Mouse (Mus musculus): ENCODE data around the gene Gps2. TPM values are rescaled to one million over a fixed set of nuclear protein-coding genes. Genes with fewer than 3 reads are reported as not detected.

The Gps2 gene
- polyA plus RNA-seq, 1 experiment from 2014 or later, result 48.9 TPM

- TF ChIP-seq CTCF (IDR thresholded peaks at IDR 0.05; ENCODE audit: low read depth), result no peak
- TF ChIP-seq EP300 (IDR thresholded peaks at IDR 0.05; ENCODE audit: low read depth), result no peak
- WGBS (ENCODE audit: insufficient replicate concordance), result 61% methylated on average over 8 of the region's 8 CpGs
- H3K9me3 ChIP-seq (ENCODE audit: low read length), result no peaks in the 10 kb centered on the region
- ATAC-seq, result no peak
- peaks cover 40% of the 10 kb centered on the region for H3K4me1 ChIP-seq (ENCODE audit: insufficient read depth)
- H3K9ac ChIP-seq (replicated peaks), result no peak overlapping the region
- H3K4me2 ChIP-seq (ENCODE audit: low read depth, low read length), result no peak overlapping the region
- no peaks in the 10 kb centered on the region for H3K27me3 ChIP-seq (ENCODE audit: insufficient read depth, low read length)
- H3K4me3 ChIP-seq (ENCODE audit: low read depth, low read length), result no peak overlapping the region
- H3K27ac ChIP-seq (ENCODE audit: low read depth), result no peak overlapping the region
- DNase-seq, result no peak
- H3K36me3 ChIP-seq (replicated peaks; ENCODE audit: insufficient read depth, low read length), result 0 out of 2 replicates have a peak, but pooled peaks cover 11% of the 10 kb centered on the region
Observed at GRCm38 (mm10) chr11:69883527-69884151, 30.0 kb upstream of the Gps2 start.

DNA sequence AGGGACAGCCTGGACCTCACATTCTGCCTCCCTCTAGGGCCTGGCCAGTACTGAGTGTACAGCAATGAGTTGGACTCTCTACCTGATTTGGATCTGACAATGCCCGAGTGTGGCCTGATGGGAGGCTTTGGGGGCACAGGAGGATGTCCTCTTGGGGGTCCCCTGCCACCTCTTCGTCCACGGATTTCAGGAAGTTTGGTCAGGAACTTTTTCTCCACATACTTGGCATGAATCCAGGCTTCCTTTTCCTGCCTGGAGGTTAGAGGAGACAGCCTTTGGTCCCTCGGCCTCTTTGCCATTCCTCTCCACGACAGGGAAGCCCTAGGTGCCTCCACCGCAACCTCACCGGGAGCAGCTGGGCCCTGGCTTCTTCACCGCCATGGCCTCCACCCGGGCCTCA, 29.4 kb upstream of the Gps2 start:
- no peaks in the 10 kb centered on the region for H3K9me3 ChIP-seq (ENCODE audit: low read length)
- no peaks in the 10 kb centered on the region for H3K27me3 ChIP-seq (ENCODE audit: insufficient read depth, low read length)
- peaks cover 34% of the 10 kb centered on the region for H3K4me1 ChIP-seq (ENCODE audit: insufficient read depth)
- H3K36me3 ChIP-seq (replicated peaks; ENCODE audit: insufficient read depth, low read length), result 0 out of 2 replicates have a peak, but pooled peaks cover 11% of the 10 kb centered on the region
- H3K4me3 ChIP-seq (ENCODE audit: low read depth, low read length), result no peak overlapping the region
- H3K4me2 ChIP-seq (ENCODE audit: low read depth, low read length), result no peak overlapping the region
- ATAC-seq (no peak), DNase-seq (no peak)
- 66% methylated on average over 9 of the region's 9 CpGs for WGBS (ENCODE audit: insufficient replicate concordance)
- no peak overlapping the region for H3K9ac ChIP-seq (replicated peaks)
- no peak for TF ChIP-seq CTCF (IDR thresholded peaks at IDR 0.05; ENCODE audit: low read depth)
- TF ChIP-seq EP300 (IDR thresholded peaks at IDR 0.05; ENCODE audit: low read depth), result no peak
- H3K27ac ChIP-seq (ENCODE audit: low read depth), result no peak overlapping the region

- no peaks in the 10 kb centered on the region for H3K9me3 ChIP-seq (ENCODE audit: low read length)
- H3K27me3 ChIP-seq (ENCODE audit: insufficient read depth, low read length), result no peaks in the 10 kb centered on the region
- no peak for TF ChIP-seq CTCF (IDR thresholded peaks at IDR 0.05; ENCODE audit: low read depth)
- TF ChIP-seq EP300 (IDR thresholded peaks at IDR 0.05; ENCODE audit: low read depth), result no peak
- 80% methylated on average over 8 of the region's 8 CpGs for WGBS (ENCODE audit: insufficient replicate concordance)
- H3K4me3 ChIP-seq (ENCODE audit: low read depth, low read length), result no peak overlapping the region
- no peak overlapping the region for H3K9ac ChIP-seq (replicated peaks)
- H3K27ac ChIP-seq (ENCODE audit: low read depth), result no peak overlapping the region
- peaks cover 30% of the 10 kb centered on the region for H3K4me1 ChIP-seq (ENCODE audit: insufficient read depth)
- ATAC-seq (no peak), DNase-seq (no peak)
- H3K36me3 ChIP-seq (replicated peaks; ENCODE audit: insufficient read depth, low read length), result 0 out of 2 replicates have a peak, but pooled peaks cover 11% of the 10 kb centered on the region
- H3K4me2 ChIP-seq (ENCODE audit: low read depth, low read length), result no peak overlapping the region
Observed at GRCm38 (mm10) chr11:69884663-69885062, 29.0 kb upstream of the Gps2 start.

DNA sequence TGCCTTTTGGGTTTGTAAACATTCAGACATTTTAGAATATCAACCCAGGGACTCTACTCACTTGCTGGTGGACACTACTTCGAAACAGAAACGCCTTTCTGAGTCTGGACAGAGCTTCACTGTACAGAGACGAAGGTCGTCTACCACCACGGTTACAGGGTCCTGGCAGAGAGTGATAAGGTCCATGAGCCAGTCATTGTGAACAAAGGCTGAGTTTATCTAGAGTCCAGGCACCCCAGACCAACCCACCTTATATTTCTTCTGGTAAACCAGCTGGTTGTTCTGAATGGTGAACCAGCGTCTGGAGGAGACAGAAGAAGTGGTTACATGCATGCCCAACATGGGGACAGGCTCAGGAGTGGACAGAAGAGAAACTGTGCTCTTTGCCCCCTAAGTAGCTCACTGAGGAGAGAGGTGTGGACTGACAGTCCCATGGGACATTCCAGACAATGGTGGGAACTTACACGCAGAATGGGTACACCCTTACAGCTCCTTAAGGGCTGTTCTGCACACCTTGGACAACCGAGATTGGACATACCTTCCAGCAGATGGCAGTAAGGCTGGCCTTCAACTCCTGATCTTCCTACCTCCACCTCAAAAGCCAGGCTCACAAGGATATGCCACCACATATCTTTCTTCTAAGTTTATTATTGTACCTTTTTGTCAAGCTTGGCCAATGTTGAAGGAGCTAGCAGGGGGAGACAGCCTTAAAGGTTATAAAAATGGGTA, 26.6 kb upstream of the Gps2 start:
- Histone ChIP-seq H3K9me3 (ENCODE audit: low read length) (no peaks in the 10 kb centered on the region), H3K4me3 (ENCODE audit: low read depth, low read length) (no peak overlapping the region), H3K27ac (ENCODE audit: low read depth) (0 out of 2 replicates have a peak overlapping the region, but pooled peaks have one; percentile 7), H3K4me1 (ENCODE audit: insufficient read depth) (peaks cover 18% of the 10 kb centered on the region), H3K4me2 (ENCODE audit: low read depth, low read length) (peak overlapping the region; percentile 31; the same call in 1 of the 2 replicates), H3K36me3 (replicated peaks; ENCODE audit: insufficient read depth, low read length) (0 out of 2 replicates have a peak, but pooled peaks cover 13% of the 10 kb centered on the region), H3K9ac (replicated peaks) (no peak overlapping the region), H3K27me3 (ENCODE audit: insufficient read depth, low read length) (no peaks in the 10 kb centered on the region)
- peak; percentile 57 for ATAC-seq
- DNase-seq, result no peak
- peak; percentile 72 for TF ChIP-seq CTCF (IDR thresholded peaks at IDR 0.05; ENCODE audit: low read depth)
- TF ChIP-seq EP300 (IDR thresholded peaks at IDR 0.05; ENCODE audit: low read depth), result no peak; the same call in 1 of the 2 replicates
- 39% methylated on average over 8 of the region's 8 CpGs for WGBS (ENCODE audit: insufficient replicate concordance)

- no peak for DNase-seq
Observed at GRCm38 (mm10) chr11:69891482-69891881, 22.2 kb upstream of the Gps2 start.

GRCm38 (mm10) chr11:69894671-69895070, 19.0 kb upstream of the Gps2 start:
- ATAC-seq (no peak; the same call in 1 of the 2 replicates), DNase-seq (no peak)
- Histone ChIP-seq H3K4me3 (ENCODE audit: low read depth, low read length) (peak overlapping the region; percentile 26; the same call in 1 of the 2 replicates), H3K36me3 (replicated peaks; ENCODE audit: insufficient read depth, low read length) (0 out of 2 replicates have a peak, but pooled peaks cover 2% of the 10 kb centered on the region), H3K4me1 (ENCODE audit: insufficient read depth) (peaks cover 20% of the 10 kb centered on the region), H3K27me3 (ENCODE audit: insufficient read depth, low read length) (0 out of 2 replicates have a peak, but pooled peaks cover 2% of the 10 kb centered on the region), H3K9me3 (ENCODE audit: low read length) (no peaks in the 10 kb centered on the region), H3K9ac (replicated peaks) (0 out of 2 replicates have a peak overlapping the region, but pooled peaks have one; percentile 10), H3K27ac (ENCODE audit: low read depth) (peak overlapping the region; percentile 85), H3K4me2 (ENCODE audit: low read depth, low read length) (peak overlapping the region; percentile 49)
- no peak for TF ChIP-seq CTCF (IDR thresholded peaks at IDR 0.05; ENCODE audit: low read depth)
- no peak for TF ChIP-seq EP300 (IDR thresholded peaks at IDR 0.05; ENCODE audit: low read depth)
- 25% methylated on average over 5 of the region's 5 CpGs for WGBS (ENCODE audit: insufficient replicate concordance)

More at GRCm38 (mm10) chr11:69891482-69891881, 22.2 kb upstream of the Gps2 start:
- no peak for ATAC-seq
- H3K9ac ChIP-seq (replicated peaks), result peak overlapping the region; percentile 38
- H3K27ac ChIP-seq (ENCODE audit: low read depth), result no peak overlapping the region
- no peak overlapping the region for H3K4me2 ChIP-seq (ENCODE audit: low read depth, low read length)
- TF ChIP-seq EP300 (IDR thresholded peaks at IDR 0.05; ENCODE audit: low read depth), result no peak
- TF ChIP-seq CTCF (IDR thresholded peaks at IDR 0.05; ENCODE audit: low read depth), result no peak
- H3K27me3 ChIP-seq (ENCODE audit: insufficient read depth, low read length), result no peaks in the 10 kb centered on the region
- 0 out of 2 replicates have a peak, but pooled peaks cover 6% of the 10 kb centered on the region for H3K36me3 ChIP-seq (replicated peaks; ENCODE audit: insufficient read depth, low read length)
- H3K4me1 ChIP-seq (ENCODE audit: insufficient read depth), result peaks cover 25% of the 10 kb centered on the region
- no peak overlapping the region for H3K4me3 ChIP-seq (ENCODE audit: low read depth, low read length)
- 50% methylated on average over 4 of the region's 4 CpGs for WGBS (ENCODE audit: insufficient replicate concordance)
- no peaks in the 10 kb centered on the region for H3K9me3 ChIP-seq (ENCODE audit: low read length)
